Mouse (Mus musculus): ENCODE measurements around the gene Gm17657.

DNA sequence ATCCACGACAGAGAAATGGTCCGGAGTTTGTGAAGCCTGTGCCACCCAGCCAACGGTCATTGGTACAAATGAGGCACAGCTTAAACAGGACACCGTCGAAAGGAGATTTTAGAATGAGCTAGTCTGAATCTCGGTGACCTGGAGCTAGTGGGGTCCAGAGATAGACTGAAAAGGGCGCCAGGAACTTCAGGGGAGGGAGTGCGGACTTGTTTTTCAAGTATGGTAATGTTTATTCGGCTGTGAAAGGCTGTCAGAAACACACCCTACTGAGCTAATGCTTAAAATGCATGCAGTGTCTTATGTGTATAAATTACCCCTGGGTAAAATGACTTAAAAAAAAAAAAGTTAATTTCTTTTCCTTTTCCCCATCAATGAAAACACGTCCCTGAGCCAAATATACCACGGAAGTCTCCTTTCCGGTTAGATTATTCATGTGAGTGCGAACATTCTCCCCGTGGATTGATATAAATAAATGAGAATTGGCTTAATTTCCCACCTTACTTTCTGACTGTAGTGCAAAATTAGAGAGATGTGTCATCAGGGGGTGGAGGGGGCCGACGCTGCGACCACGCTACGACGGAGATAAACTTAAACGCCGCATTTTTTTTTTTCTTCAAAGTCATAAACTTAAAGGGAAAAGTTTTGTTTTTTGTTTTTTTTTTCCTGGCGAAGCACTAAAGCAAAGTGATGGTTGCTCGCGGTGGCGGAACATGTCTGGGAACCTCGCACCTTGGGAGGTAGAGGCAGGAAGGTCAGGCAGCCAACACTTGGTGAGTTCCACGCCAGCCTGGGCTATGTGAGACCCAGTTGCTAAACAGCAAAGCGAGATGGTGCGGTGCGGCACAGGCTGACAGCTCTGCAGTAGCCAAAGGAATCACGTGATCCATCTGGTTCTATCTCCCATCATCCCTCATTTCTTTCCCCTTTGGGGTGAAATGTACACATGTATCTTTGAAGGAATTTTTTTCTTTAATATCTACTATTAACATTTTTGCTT, 46.5 kb downstream of the Gm17657 start:
- TF ChIP-seq POLR2A (IDR thresholded peaks at IDR 0.05; ENCODE audit: borderline replicate concordance, low read depth, low read length) (no peak), CTCF (IDR thresholded peaks at IDR 0.05; ENCODE audit: low read depth, low read length) (no peak)

Data from bone marrow macrophage, adult 2 months (primary cell).